Comparison of ENCODE assay signal across 8 mouse cellular contexts in the genomic region with DNA sequence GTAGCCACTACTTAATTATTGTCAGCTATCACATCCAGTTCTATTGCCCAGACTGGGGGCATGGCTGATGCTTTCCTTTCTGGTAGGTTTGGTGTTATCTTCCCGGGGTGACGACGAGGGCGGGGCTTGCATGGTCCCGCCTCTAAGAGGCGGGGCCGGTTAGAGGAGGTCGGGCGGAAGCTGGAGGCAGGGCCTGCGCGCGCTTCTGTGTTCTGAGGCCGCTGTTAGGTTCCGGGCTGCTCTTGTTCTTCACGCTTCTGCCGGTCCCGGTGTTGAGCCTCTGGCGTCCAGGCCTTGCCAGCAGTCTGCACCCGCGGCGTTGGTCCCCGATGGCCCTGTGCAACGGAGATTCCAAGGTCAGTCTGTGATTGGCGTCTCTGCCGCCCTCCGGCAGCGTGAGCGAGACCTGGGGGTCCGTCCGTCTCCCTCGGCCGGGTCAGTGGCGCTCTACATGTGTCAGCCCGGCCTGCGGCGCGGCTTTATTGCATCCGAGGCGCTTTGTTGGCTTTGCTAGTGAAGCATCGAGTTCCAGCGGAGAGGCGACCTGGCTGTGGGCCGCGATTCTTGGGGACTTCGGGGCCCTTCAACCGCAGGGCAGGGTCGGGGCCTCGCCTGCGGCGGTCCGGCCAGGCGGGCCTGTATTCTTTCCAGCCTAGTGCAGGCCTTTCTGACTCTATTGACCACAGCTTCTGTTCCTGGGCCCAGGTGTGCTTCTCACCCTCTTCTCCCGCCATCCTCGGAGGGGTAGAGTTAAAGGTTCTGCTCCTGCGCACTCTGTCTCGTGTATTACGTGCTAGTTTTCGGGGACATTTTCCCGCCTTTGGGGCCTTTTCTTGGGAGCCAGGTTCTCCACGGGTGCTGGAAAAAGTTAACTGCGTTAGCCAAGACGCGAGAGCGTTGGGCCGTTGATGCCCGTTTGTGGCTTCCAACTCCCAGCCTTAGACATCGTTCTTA. TPM values are rescaled to one million over a fixed set of nuclear protein-coding genes. Genes with fewer than 3 reads are reported as not detected.
A peak's percentile ranks its signal among the peaks of the same experiment; 100 is the strongest.
DNase-seq lines count a peak whose midpoint lies in the region; ATAC-seq and TF ChIP-seq lines count a peak whose summit lies in the region.

TSS of gene Gmps (plus strand) at position 152 of the 954 bp plus-strand sequence.

- peak within 1 kb of the TSS; percentile 80 for H3K4me2 ChIP-seq in forebrain, embryonic 14.5 days (ENCODE audit: low read length)

- TF ChIP-seq EP300 in ES-Bruce4 (IDR thresholded peaks at IDR 0.05; ENCODE audit: insufficient read depth, low read depth, low read length), result no peak

- peak; percentile 96 for DNase-seq in forebrain, embryonic 14.5 days (ENCODE audit: low spot score)
- DNase-seq in heart, postnatal 25 days (ENCODE audit: low spot score), result peak; percentile 89
- peak; percentile 86 to 95 for DNase-seq in layer of hippocampus, adult 18-20 months (ENCODE audit: low spot score in 2 of 2)
- peak; percentile 90 for DNase-seq in lung, adult 2 months
- peak; percentile 87 to 91 for DNase-seq in thymus, adult 18-20 months

- peak within 1 kb of the TSS; percentile 85 for H3K9ac ChIP-seq in ES-Bruce4 (ENCODE audit: low read depth, poor library complexity, severe bottlenecking)
- peak within 1 kb of the TSS; percentile 96 for H3K9ac ChIP-seq in forebrain, embryonic 14.5 days (ENCODE audit: low read length)

- peak within 1 kb of the TSS; percentile 34 for H3K27ac ChIP-seq in ES-Bruce4 (ENCODE audit: insufficient read depth, low read length)
- H3K27ac ChIP-seq in forebrain, embryonic 14.5 days (ENCODE audit: low read depth, low read length), result peak within 1 kb of the TSS; percentile 78

- WGBS in forebrain, embryonic 14.5 days, result under 1% methylated on average over 67 of the region's 67 CpGs
- WGBS in lung, adult 2 months, result under 1% methylated on average over 67 of the region's 67 CpGs

- ATAC-seq in cerebellum, adult (ENCODE audit: insufficient number of reproducible peaks, low FRiP score, low TSS enrichment), result peak; percentile 98
- peak; percentile 99 for ATAC-seq in forebrain, embryonic 14.5 days
- peak; percentile 100 for ATAC-seq in neutrophil, adult 5-6 weeks (ENCODE audit: extremely low read depth, insufficient number of reproducible peaks, low FRiP score, poor library complexity, severe bottlenecking)

- TF ChIP-seq CTCF in ES-Bruce4 (IDR thresholded peaks at IDR 0.05; ENCODE audit: low read depth, low read length), result no peak
- TF ChIP-seq CTCF in lung, adult 2 months (IDR thresholded peaks at IDR 0.05; ENCODE audit: insufficient read depth, low read length), result no peak

- peak within 1 kb of the TSS; percentile 97 for H3K4me3 ChIP-seq in ES-Bruce4 (ENCODE audit: low read depth, low read length)
- peak within 1 kb of the TSS; percentile 94 for H3K4me3 ChIP-seq in forebrain, embryonic 14.5 days (ENCODE audit: low read depth, low read length)
- H3K4me3 ChIP-seq in lung, adult 2 months (replicated peaks; ENCODE audit: extremely low read depth, low read depth, low read length), result peak within 1 kb of the TSS; percentile 93

- intact Hi-C loops in heart, postnatal 25 days (cut with DNase I), result no loop called here

- H3K36me3 ChIP-seq in ES-Bruce4 (ENCODE audit: control insufficient read depth, insufficient read depth, low read length, poor library complexity, severe bottlenecking), result peaks cover 9% of the 10 kb centered on the region
- peaks cover 9% of the 10 kb centered on the region for H3K36me3 ChIP-seq in forebrain, embryonic 14.5 days (ENCODE audit: control insufficient read depth, insufficient read depth, low read length)

- no peaks in the 10 kb centered on the region for H3K27me3 ChIP-seq in ES-Bruce4 (ENCODE audit: control insufficient read depth, insufficient read depth, low read length, poor library complexity, severe bottlenecking)
- H3K27me3 ChIP-seq in forebrain, embryonic 14.5 days (replicated peaks; ENCODE audit: control insufficient read depth, insufficient read depth, low read length), result no peaks in the 10 kb centered on the region

- H3K4me1 ChIP-seq in ES-Bruce4 (ENCODE audit: control insufficient read depth, insufficient read depth, low read length), result no peaks in the 10 kb centered on the region
- H3K4me1 ChIP-seq in forebrain, embryonic 14.5 days (ENCODE audit: control insufficient read depth, insufficient read depth, low read length), result peaks cover 15% of the 10 kb centered on the region
- H3K4me1 ChIP-seq in lung, adult 2 months (ENCODE audit: control insufficient read depth, insufficient read depth, low read length), result peaks cover 6% of the 10 kb centered on the region

- peak; percentile 70 for TF ChIP-seq POLR2A in ES-Bruce4 (IDR thresholded peaks at IDR 0.05; ENCODE audit: insufficient read depth, low read length)
- TF ChIP-seq POLR2A in lung, adult 2 months (IDR thresholded peaks at IDR 0.05; ENCODE audit: borderline replicate concordance, extremely low read depth, low read depth, low read length), result peak; percentile 82; the same call in 1 of the 2 replicates

- H3K9me3 ChIP-seq in ES-Bruce4 (replicated peaks; ENCODE audit: control insufficient read depth, insufficient read depth, low read length, poor library complexity, severe bottlenecking), result no peaks in the 10 kb centered on the region
- no peaks in the 10 kb centered on the region for H3K9me3 ChIP-seq in forebrain, embryonic 14.5 days (replicated peaks; ENCODE audit: control insufficient read depth, low read length)

RNA-seq across cellular contexts. Expression of gene Gmps, which starts in this region (rescaled TPM):
- 55.0 and 58.3 TPM in 2 replicates for polyA plus RNA-seq in ES-Bruce4 (2011; ENCODE audit: insufficient read depth, insufficient read length, low read depth, missing spikeins)
- 49.6 and 55.1 TPM in 2 replicates for polyA plus RNA-seq in forebrain, embryonic 14.5 days (2014; fragmentation: Nextera tagmentation; extraction: Ambion mirVana)
- 10 to 100 TPM; 24.0 to 25.5 TPM for total RNA-seq in heart, postnatal 25 days (2021)
- 10 to 100 TPM; 45.9 to 51.6 TPM for total RNA-seq in layer of hippocampus, adult 18-20 months (2021)
- polyA plus RNA-seq in lung, adult 2 months (2012; rRNA removed), result 1.9 and 2.9 TPM in 2 replicates
- 14.6 and 16.6 TPM in 2 replicates for total RNA-seq in neutrophil, adult 5-6 weeks (2017)

Comparison
In these comparisons a context has a peak if more than half of its experiments do, and no peak if none do; other contexts are left out.
1. Peak in every context shown above with its lines: DNase-seq, ATAC-seq, H3K4me3 ChIP-seq and H3K27ac ChIP-seq.
2. RNA of gene Gmps (polyA plus RNA-seq): 55.0 to 58.3 TPM in ES-Bruce4 and 49.6 to 55.1 TPM in forebrain, embryonic 14.5 days; 1.9 to 2.9 TPM in lung, adult 2 months; every median in the first group is over 10 times any median in the second.